Mouse (Mus musculus) ZHBTc4 (cell line): ENCODE results near the gene Appl2.

Experiments
- DNase-seq: peaks from one replicate; pipeline ENCODE4 v3.0.0-alpha.2; 2011; ENCODE audit warnings: low read depth, low spot score

The Appl2 gene

DNA sequence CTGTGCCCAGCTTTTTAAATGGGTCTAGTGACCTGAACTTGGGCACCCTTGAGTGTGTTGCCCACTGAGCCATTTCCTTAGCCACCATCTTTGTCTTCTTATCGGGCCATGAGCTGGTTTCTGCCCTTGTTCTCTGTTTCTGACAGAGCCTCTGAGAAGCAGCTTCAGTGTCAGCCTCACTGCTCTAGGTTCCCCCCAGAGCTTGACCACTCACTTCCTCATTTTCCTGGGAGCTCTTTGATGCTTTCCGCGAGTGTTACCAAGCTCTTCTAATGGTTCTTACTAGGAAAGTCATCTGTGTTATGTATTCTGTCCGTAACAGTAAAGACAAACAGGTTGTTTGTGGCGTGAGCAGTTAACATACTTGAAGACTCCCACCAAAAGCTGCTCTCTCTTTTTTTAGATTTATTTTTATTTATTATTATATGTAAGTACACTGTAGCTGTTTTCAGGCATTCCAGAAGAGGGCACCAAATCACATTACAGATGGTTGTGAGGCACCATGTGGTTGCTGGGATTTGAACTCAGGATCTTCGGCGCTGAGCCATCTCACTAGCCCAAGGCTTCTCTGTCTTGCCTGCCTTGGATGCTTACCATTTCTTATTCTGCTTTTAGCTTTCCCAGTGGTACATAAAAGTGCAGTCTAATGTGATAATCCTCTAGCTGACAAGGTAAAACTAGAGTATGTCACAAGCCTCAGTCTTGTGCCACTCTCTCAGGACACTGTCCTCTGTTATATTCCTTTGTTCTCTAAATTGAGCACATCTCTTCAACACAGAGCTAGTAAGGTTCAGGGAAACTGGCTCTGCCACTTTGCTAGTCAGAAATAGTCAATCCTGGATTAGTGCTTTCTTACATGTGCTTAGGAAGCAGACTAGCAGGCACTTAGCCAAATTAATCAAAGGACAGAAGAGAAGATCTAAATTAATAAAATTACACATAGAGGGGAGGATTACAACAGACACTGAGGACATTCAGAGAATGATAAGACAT is 82.8 kb downstream of the Appl2 start:
- DNase-seq, result no peak

DNA sequence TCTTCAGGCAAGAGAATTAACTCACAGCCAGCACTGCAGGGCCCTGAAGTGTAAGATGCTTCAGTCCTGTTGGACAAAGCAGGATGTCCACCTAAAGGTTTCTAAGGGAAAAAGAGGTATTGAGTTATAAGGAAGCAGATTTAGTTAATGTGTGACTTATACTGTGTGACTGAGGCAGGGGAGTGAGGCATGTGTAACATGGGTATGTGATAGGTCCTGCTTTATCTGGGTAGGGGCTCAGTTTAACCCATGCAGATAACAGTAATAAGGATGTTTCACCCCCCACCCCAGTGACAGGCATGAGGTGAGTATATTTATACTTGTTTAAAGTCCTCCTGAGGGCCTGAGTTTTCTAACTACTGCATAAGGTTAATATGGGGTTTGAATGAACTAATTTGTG is 85.5 kb downstream of the Appl2 start:
- DNase-seq, result no peak
